Mouse (Mus musculus) hindbrain, postnatal 0 days (tissue): ENCODE results near the gene Mettl7a3. TPM values are rescaled to one million over a fixed set of nuclear protein-coding genes. Genes with fewer than 3 reads are reported as not detected.

ENCODE experiments used
- ATAC-seq: fragments of 200-750 bp; cut with Nextera tagmentation; 2 replicates; pipeline ENCODE4 v1.8.0; 2017; ENCODE audit warnings: mild to moderate bottlenecking, moderate TSS enrichment, moderate library complexity
- DNase-seq: peaks from one replicate; pipeline ENCODE4 v3.0.0-alpha.2; 2015; ENCODE audit warnings: low spot score
- H3K27ac ChIP-seq: fragments of 300-500 bp; sonication (generic); 2 replicates; pipeline ENCODE4 v1.5.1; 2014; ENCODE audit warnings: mild to moderate bottlenecking
- H3K27me3 ChIP-seq: fragments of 300-500 bp; sonication (generic); 2 replicates; pipeline ENCODE4 v1.6.1; 2014; ENCODE audit warnings: low read length, mixed read lengths; ENCODE audit not compliant: insufficient read depth
- H3K36me3 ChIP-seq: fragments of 300-500 bp; sonication (generic); 2 replicates; pipeline ENCODE4 v1.6.1; 2014; ENCODE audit warnings: low read length, mixed read lengths; ENCODE audit not compliant: insufficient read depth
- H3K4me1 ChIP-seq: fragments of 300-500 bp; sonication (generic); 2 replicates; pipeline ENCODE4 v1.6.1; 2014; ENCODE audit warnings: antibody characterized with exemption, low read length, mixed read lengths; ENCODE audit not compliant: insufficient read depth
- H3K4me2 ChIP-seq: fragments of 300-500 bp; sonication (generic); 2 replicates; pipeline ENCODE4 v1.6.1; 2014; ENCODE audit warnings: low read depth, mild to moderate bottlenecking, low read length, moderate library complexity, mixed read lengths
- H3K4me3 ChIP-seq: fragments of 300-500 bp; sonication (generic); 2 replicates; pipeline ENCODE4 v1.5.1; 2014; ENCODE audit warnings: low read length
- H3K9ac ChIP-seq: fragments of 300-500 bp; sonication (generic); replicated peaks from 2 replicates; pipeline ENCODE4 v1.6.1; 2014; ENCODE audit warnings: mild to moderate bottlenecking, low read length, moderate library complexity, mixed read lengths
- H3K9me3 ChIP-seq: fragments of 300-500 bp; sonication (generic); 2 replicates; pipeline ENCODE4 v1.6.1; 2016; ENCODE audit warnings: low read length, mixed read lengths
- CTCF ChIP-seq: IDR thresholded peaks from 2 replicates; pipeline ENCODE4 v1.5.1; 2016; ENCODE audit warnings: antibody characterized with exemption, control low read depth, low read depth
- WGBS: fragments of 180-500 bp; shearing (Covaris S2); extraction: QIAGEN DNeasy Blood & Tissue Kit; methylation state at CpG from one replicate; pipeline ENCODE4 v1.1.7; 2014; 5-methylcytosine and 5-hydroxymethylcytosine counted together
- polyA plus RNA-seq: library from polyadenylated mRNA; unstranded; fragments of >200 nt; fragmentation: Nextera tagmentation; extraction: Ambion mirVana; gene quantifications from 2 replicates; pipeline ENCODE4 v1.2.1, GENCODE M21; 2015
- total RNA-seq: library from RNA; depleted of rRNA; stranded (reverse); fragments of >200 nt; gene quantifications from 2 replicates; pipeline ENCODE4 v1.2.3, GENCODE M21; 2014; rRNA removed

The Mettl7a3 gene
- total and polyA plus RNA-seq, 2 experiments from 2014 or later = 0.25 to 1.2 TPM

DNA sequence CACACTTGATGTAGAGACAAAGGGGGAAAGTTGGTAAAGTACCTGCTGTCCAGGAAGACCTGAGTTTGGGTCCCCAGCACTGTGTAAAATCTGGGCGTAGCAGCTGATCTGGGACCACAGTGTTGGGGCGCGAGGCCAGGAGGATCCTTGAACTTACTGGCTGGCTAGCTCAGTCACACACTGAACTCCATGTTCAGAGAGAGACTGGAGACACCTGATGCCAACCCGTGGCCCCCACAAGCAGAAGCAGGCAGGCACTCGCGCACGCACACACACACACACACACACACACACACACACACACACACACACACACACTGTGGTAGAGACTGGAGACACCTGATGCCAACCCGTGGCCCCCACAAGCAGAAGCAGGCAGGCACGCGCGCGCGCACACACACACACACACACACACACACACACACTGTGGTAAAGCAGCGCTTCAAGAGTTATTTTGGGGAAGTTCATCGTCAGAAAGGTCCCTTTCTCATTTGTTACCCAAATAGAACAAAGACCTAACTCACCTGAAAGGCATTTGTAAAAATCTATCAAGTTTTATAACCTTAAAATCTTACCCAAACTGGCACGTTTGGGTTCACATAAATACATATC is 53.6 kb downstream of the Mettl7a3 start:
- Histone ChIP-seq H3K27me3 (no peaks in the 10 kb centered on the region), H3K4me2 (no peak overlapping the region), H3K36me3 (peaks cover 1% of the 10 kb centered on the region; the same call in 1 of the 2 replicates), H3K4me1 (no peaks in the 10 kb centered on the region), H3K27ac (no peak overlapping the region), H3K9ac (no peak overlapping the region), H3K9me3 (no peaks in the 10 kb centered on the region), H3K4me3 (no peak overlapping the region)
- no peak for TF ChIP-seq CTCF
- ATAC-seq = no peak
- 86% methylated on average over 16 of the region's 16 CpGs for WGBS
- DNase-seq = no peak

GRCm38 (mm10) chr15:100388886-100389285 is 54.2 kb downstream of the Mettl7a3 start:
- WGBS = 63% methylated on average over 9 of the region's 9 CpGs

More at GRCm38 (mm10) chr15:100388886-100389285, 54.2 kb downstream of the Mettl7a3 start:
- Histone ChIP-seq H3K4me1 (no peaks in the 10 kb centered on the region), H3K36me3 (peaks cover 7% of the 10 kb centered on the region; the same call in 1 of the 2 replicates), H3K9me3 (no peaks in the 10 kb centered on the region), H3K9ac (no peak overlapping the region), H3K27ac (no peak overlapping the region), H3K4me3 (no peak overlapping the region), H3K4me2 (no peak overlapping the region), H3K27me3 (no peaks in the 10 kb centered on the region)
- no peak for TF ChIP-seq CTCF
- no peak for DNase-seq
- no peak for ATAC-seq

Other genes with a start within 250 kb of the Mettl7a3 start
- gene Atf1, start 107.1 kb upstream of the Mettl7a3 start, total RNA-seq = 5.9 and 9.8 TPM in 2 replicates
- gene Atf1, start 107.1 kb upstream of the Mettl7a3 start, polyA plus RNA-seq = 11.7 and 14.1 TPM in 2 replicates
- not detected in 2 replicates for gene Tmprss12, start 54.1 kb upstream of the Mettl7a3 start, total RNA-seq
- not detected in 2 replicates for gene Tmprss12, start 54.1 kb upstream of the Mettl7a3 start, polyA plus RNA-seq
- 4.9 and 9.3 TPM in 2 replicates for gene Mettl7a1, start 30.8 kb upstream of the Mettl7a3 start, total RNA-seq
- gene Mettl7a1, start 30.8 kb upstream of the Mettl7a3 start, polyA plus RNA-seq = 1.8 and 2.6 TPM in 2 replicates
- 0.31 and 1.3 TPM in 2 replicates for gene Methig1, start 18.2 kb downstream of the Mettl7a3 start, total RNA-seq
- not detected in 2 replicates for gene Methig1, start 18.2 kb downstream of the Mettl7a3 start, polyA plus RNA-seq
- not detected in 2 replicates for gene Mettl7a2, start 18.3 kb downstream of the Mettl7a3 start, total RNA-seq
- not detected in 2 replicates for gene Mettl7a2, start 18.3 kb downstream of the Mettl7a3 start, polyA plus RNA-seq
- not detected in 2 replicates for gene Higd1c, start 29.6 kb downstream of the Mettl7a3 start, total RNA-seq
- gene Higd1c, start 29.6 kb downstream of the Mettl7a3 start, polyA plus RNA-seq = not detected in 2 replicates
- gene Gm5475, start 87.2 kb downstream of the Mettl7a3 start, total RNA-seq = not detected in 2 replicates
- 0.10 and 0.19 TPM in 2 replicates for gene Gm5475, start 87.2 kb downstream of the Mettl7a3 start, polyA plus RNA-seq
- 25.1 and 40.1 TPM in 2 replicates for gene Slc11a2, start 90.1 kb downstream of the Mettl7a3 start, total RNA-seq
- 14.5 and 18.5 TPM in 2 replicates for gene Slc11a2, start 90.1 kb downstream of the Mettl7a3 start, polyA plus RNA-seq
- 79.5 and 88.6 TPM in 2 replicates for gene Letmd1, start 134.1 kb downstream of the Mettl7a3 start, total RNA-seq
- 44.7 and 45.6 TPM in 2 replicates for gene Letmd1, start 134.1 kb downstream of the Mettl7a3 start, polyA plus RNA-seq
- 50.2 and 53.9 TPM in 2 replicates for gene Csrnp2, start 160.6 kb downstream of the Mettl7a3 start, total RNA-seq
- 27.3 and 29.9 TPM in 2 replicates for gene Csrnp2, start 160.6 kb downstream of the Mettl7a3 start, polyA plus RNA-seq
- gene Tfcp2, start 217.1 kb downstream of the Mettl7a3 start, total RNA-seq = 27.1 and 45.7 TPM in 2 replicates
- 34.9 and 35.6 TPM in 2 replicates for gene Tfcp2, start 217.1 kb downstream of the Mettl7a3 start, polyA plus RNA-seq